Mouse (Mus musculus): ENCODE data around the gene Btnl9.
"Not testable (repeated sequence)": the region's sequence is repeated elsewhere in the genome, so short reads cannot be mapped to it uniquely, and the experiment has no call there.

Btnl9 gene

GRCm38 (mm10) chr11:49186955-49187488 lies at the start of gene Btnl9:
TSS of gene Btnl9 (minus strand) at chr11:49187159.
- no peak for DNase-seq

GRCm38 (mm10) chr11:49235459-49236207 lies 48.7 kb upstream of the Btnl9 start:
- DNase-seq, result no peak

GRCm38 (mm10) chr11:49232781-49233180 lies 45.8 kb upstream of the Btnl9 start:
- DNase-seq, result no peak

- DNase-seq, result no peak
Measured at GRCm38 (mm10) chr11:49224455-49224854, 37.5 kb upstream of the Btnl9 start.

GRCm38 (mm10) chr11:49219271-49219670 lies 32.3 kb upstream of the Btnl9 start:
- no peak for DNase-seq

GRCm38 (mm10) chr11:49213505-49213904 lies 26.5 kb upstream of the Btnl9 start:
- DNase-seq, result no peak

- DNase-seq, result no peak
Measured at GRCm38 (mm10) chr11:49212577-49212976, 25.6 kb upstream of the Btnl9 start.

- no peak for DNase-seq
Measured at GRCm38 (mm10) chr11:49207495-49207894, 20.5 kb upstream of the Btnl9 start.

GRCm38 (mm10) chr11:49205080-49205590 lies 18.2 kb upstream of the Btnl9 start:
- no peak for DNase-seq

GRCm38 (mm10) chr11:49203771-49204497 lies 17.0 kb upstream of the Btnl9 start:
- peak in 1 of 2 experiments; percentile 66 for DNase-seq

- DNase-seq, result peak; percentile 92 to 94
Measured at GRCm38 (mm10) chr11:49203129-49203768, 16.3 kb upstream of the Btnl9 start, which contains the start of gene Zfp62. TSS of gene Zfp62 (plus strand) at chr11:49203292.

GRCm38 (mm10) chr11:49202523-49203061 lies 15.6 kb upstream of the Btnl9 start:
- peak in 1 of 2 experiments; percentile 19 for DNase-seq

- DNase-seq, result no peak
Measured at GRCm38 (mm10) chr11:49202071-49202470, 15.1 kb upstream of the Btnl9 start.

- DNase-seq, result no peak
Measured at GRCm38 (mm10) chr11:49201142-49201541, 14.2 kb upstream of the Btnl9 start.

GRCm38 (mm10) chr11:49200666-49201065 lies 13.7 kb upstream of the Btnl9 start:
- no peak for DNase-seq

GRCm38 (mm10) chr11:49195819-49196322 lies 8.9 kb upstream of the Btnl9 start:
- no peak for DNase-seq

- DNase-seq, result not testable (repeated sequence)
Measured at GRCm38 (mm10) chr11:49194771-49195170, 7.8 kb upstream of the Btnl9 start.

- no peak for DNase-seq
Measured at GRCm38 (mm10) chr11:49191083-49191482, 4.1 kb upstream of the Btnl9 start.

- peak; percentile 79 to 85 for DNase-seq
Measured at GRCm38 (mm10) chr11:49189737-49190136, 2.8 kb upstream of the Btnl9 start.

- DNase-seq, result no peak
Measured at GRCm38 (mm10) chr11:49187701-49188100, 742 bp upstream of the Btnl9 start.

- no peak for DNase-seq
Measured at GRCm38 (mm10) chr11:49186452-49186851, 507 bp downstream of the Btnl9 start.

GRCm38 (mm10) chr11:49183172-49183571 lies 3.8 kb downstream of the Btnl9 start:
- no peak for DNase-seq
